In genomic region chr15:9124856-9125255, GRCm38 (mm10) we compare ENCODE assay signal across 20 mouse cellular contexts. TPM values are rescaled to one million over a fixed set of nuclear protein-coding genes. Genes with fewer than 3 reads are reported as not detected.
A peak's percentile ranks its signal among the peaks of the same experiment; 100 is the strongest.
DNase-seq lines count a peak whose midpoint lies in the region; ATAC-seq and TF ChIP-seq lines count a peak whose summit lies in the region.
"Had no signal": no experiment of that assay in that cellular context is flagged by ENCODE, and none has a peak within 500 bp of the region (broad histone marks: within the 10 kb centered on the region; RNA-seq: fewer than 3 reads in every experiment).

No protein-coding gene starts in this region.

- no peaks in the 10 kb centered on the region for H3K9me3 ChIP-seq in limb, embryonic 11.5 days (ENCODE audit: control insufficient read depth, low read length)
- H3K9me3 ChIP-seq in limb, embryonic 10.5 days (replicated peaks): no peaks in the 10 kb centered on the region
- no peaks in the 10 kb centered on the region for H3K9me3 ChIP-seq in ES-E14 (ENCODE audit: control insufficient read depth, insufficient read depth, low read depth, low read length)
- H3K9me3 ChIP-seq in midbrain, postnatal 0 days (ENCODE audit: low read length): no peaks in the 10 kb centered on the region
- H3K9me3 ChIP-seq in midbrain, embryonic 14.5 days (ENCODE audit: control insufficient read depth, low read length): no peaks in the 10 kb centered on the region
- H3K9me3 ChIP-seq: embryonic facial prominence, embryonic 10.5 days; embryonic facial prominence, embryonic 12.5 days; forebrain, embryonic 13.5 days; forebrain, embryonic 15.5 days had no signal

- WGBS in limb, embryonic 11.5 days: 92% methylated on average over 21 of the region's 21 CpGs
- 96% methylated on average over 21 of the region's 21 CpGs for WGBS in limb, embryonic 10.5 days
- WGBS in midbrain, postnatal 0 days: 93% methylated on average over 21 of the region's 21 CpGs
- 93% methylated on average over 21 of the region's 21 CpGs for WGBS in midbrain, embryonic 14.5 days

- in situ Hi-C loops in ES-E14 (cut with MboI; ENCODE audit: low sequenced_read_pairs in 2 of 2, unreplicated experiment in 2 of 2): no loop called here

- ATAC-seq in limb, embryonic 11.5 days (ENCODE audit: insufficient number of reproducible peaks, low FRiP score, low TSS enrichment, low read depth): no peak
- no peak for ATAC-seq in midbrain, postnatal 0 days (ENCODE audit: low FRiP score)
- ATAC-seq in midbrain, embryonic 14.5 days (ENCODE audit: low FRiP score, low TSS enrichment): no peak
- ATAC-seq: forebrain, embryonic 13.5 days; forebrain, embryonic 15.5 days; forebrain, postnatal 0 days had no signal

- peak; percentile 14 for DNase-seq in limb, embryonic 11.5 days (ENCODE audit: low spot score)
- DNase-seq in limb, embryonic 10.5 days (ENCODE audit: low spot score): no peak
- peak; percentile 34 for DNase-seq in testis, postnatal 10 days (ENCODE audit: low spot score)
- no peak for DNase-seq in testis, postnatal 14 days (ENCODE audit: low spot score)
- no peak for DNase-seq in ES-E14 (ENCODE audit: low read depth, low spot score)
- no peak for DNase-seq in midbrain, postnatal 0 days (ENCODE audit: low spot score)
- DNase-seq in midbrain, embryonic 14.5 days: no peak
- DNase-seq: adrenal gland, adult 8-10 months; adrenal gland, postnatal 14 days; adrenal gland, postnatal 36 days; cerebellum, adult 11-12 months; cerebellum, adult 2 months; cerebellum, adult 9-10 months; cerebellum, postnatal 10 days; cerebellum, postnatal 25 days; forebrain, postnatal 0 days had no signal

- H3K36me3 ChIP-seq in limb, embryonic 11.5 days (ENCODE audit: control insufficient read depth, insufficient read depth, low read length): peaks cover 24% of the 10 kb centered on the region
- H3K36me3 ChIP-seq in limb, embryonic 10.5 days: peaks cover 99% of the 10 kb centered on the region
- peaks cover 40% of the 10 kb centered on the region for H3K36me3 ChIP-seq in ES-E14 (ENCODE audit: control insufficient read depth, insufficient read depth, low read length, poor library complexity, severe bottlenecking)
- H3K36me3 ChIP-seq in midbrain, postnatal 0 days (ENCODE audit: insufficient read depth, low read length): peaks cover 41% of the 10 kb centered on the region
- H3K36me3 ChIP-seq in midbrain, embryonic 14.5 days (ENCODE audit: control insufficient read depth, insufficient read depth, low read length): peaks cover 65% of the 10 kb centered on the region

- no peak overlapping the region for H3K4me2 ChIP-seq in limb, embryonic 11.5 days (ENCODE audit: low read depth, severe bottlenecking)
- no peak overlapping the region for H3K4me2 ChIP-seq in midbrain, postnatal 0 days (ENCODE audit: low read depth, low read length, poor library complexity, severe bottlenecking)
- H3K4me2 ChIP-seq in midbrain, embryonic 14.5 days (ENCODE audit: low read length): no peak overlapping the region
- H3K4me2 ChIP-seq: embryonic facial prominence, embryonic 12.5 days; forebrain, embryonic 13.5 days; forebrain, embryonic 15.5 days had no signal

- H3K27me3 ChIP-seq in limb, embryonic 11.5 days (ENCODE audit: control insufficient read depth, insufficient read depth, low read length): no peaks in the 10 kb centered on the region
- H3K27me3 ChIP-seq in limb, embryonic 10.5 days (ENCODE audit: low read depth, poor library complexity, severe bottlenecking): no peaks in the 10 kb centered on the region
- no peaks in the 10 kb centered on the region for H3K27me3 ChIP-seq in midbrain, postnatal 0 days (ENCODE audit: insufficient read depth, low read length)
- H3K27me3 ChIP-seq in midbrain, embryonic 14.5 days (ENCODE audit: control insufficient read depth, insufficient read depth, low read length): no peaks in the 10 kb centered on the region
- H3K27me3 ChIP-seq: embryonic facial prominence, embryonic 12.5 days; forebrain, embryonic 13.5 days; forebrain, embryonic 15.5 days had no signal

- TF ChIP-seq CTCF in midbrain, postnatal 0 days (IDR thresholded peaks at IDR 0.05): no peak

- no peaks in the 10 kb centered on the region for H3K4me1 ChIP-seq in limb, embryonic 11.5 days (ENCODE audit: control insufficient read depth, insufficient read depth, low read length)
- no peaks in the 10 kb centered on the region for H3K4me1 ChIP-seq in limb, embryonic 10.5 days
- H3K4me1 ChIP-seq in ES-E14 (ENCODE audit: control insufficient read depth in 2 of 2, insufficient read depth in 2 of 2, low read length in 2 of 2, poor library complexity in 1 of 2): peaks cover 0 to 2% of the 10 kb centered on the region in 2 experiments; a peak in 1 of 4 replicates
- no peaks in the 10 kb centered on the region for H3K4me1 ChIP-seq in midbrain, postnatal 0 days (ENCODE audit: insufficient read depth, low read length)
- no peaks in the 10 kb centered on the region for H3K4me1 ChIP-seq in midbrain, embryonic 14.5 days (ENCODE audit: control insufficient read depth, insufficient read depth, low read length)
- H3K4me1 ChIP-seq: embryonic facial prominence, embryonic 10.5 days; embryonic facial prominence, embryonic 12.5 days; forebrain, embryonic 13.5 days; forebrain, embryonic 15.5 days had no signal

- H3K27ac ChIP-seq in limb, embryonic 11.5 days (replicated peaks; ENCODE audit: low read depth, low read length): no peak overlapping the region
- H3K27ac ChIP-seq in limb, embryonic 10.5 days: no peak overlapping the region
- H3K27ac ChIP-seq in ES-E14 (ENCODE audit: insufficient read depth, low read depth, low read length, poor library complexity, severe bottlenecking): no peak overlapping the region
- no peak overlapping the region for H3K27ac ChIP-seq in midbrain, postnatal 0 days (ENCODE audit: low read depth, low read length)
- H3K27ac ChIP-seq in midbrain, embryonic 14.5 days (replicated peaks; ENCODE audit: low read depth, low read length): no peak overlapping the region
- H3K27ac ChIP-seq: embryonic facial prominence, embryonic 10.5 days; embryonic facial prominence, embryonic 12.5 days; forebrain, embryonic 13.5 days; forebrain, embryonic 15.5 days had no signal

- no peak overlapping the region for H3K4me3 ChIP-seq in limb, embryonic 11.5 days (ENCODE audit: low read depth, low read length)
- no peak overlapping the region for H3K4me3 ChIP-seq in limb, embryonic 10.5 days
- H3K4me3 ChIP-seq in ES-E14 (ENCODE audit: insufficient read depth in 1 of 2, low read depth in 1 of 2, low read length in 2 of 2, poor library complexity in 1 of 2, severe bottlenecking in 1 of 2): peak overlapping the region in 1 of 2 experiments; percentile 13; a peak in 1 of 4 replicates
- H3K4me3 ChIP-seq in midbrain, postnatal 0 days (ENCODE audit: low read depth, low read length): no peak overlapping the region
- no peak overlapping the region for H3K4me3 ChIP-seq in midbrain, embryonic 14.5 days (replicated peaks; ENCODE audit: low read depth, low read length)
- H3K4me3 ChIP-seq: embryonic facial prominence, embryonic 10.5 days; embryonic facial prominence, embryonic 12.5 days; forebrain, embryonic 13.5 days; forebrain, embryonic 15.5 days had no signal

- H3K9ac ChIP-seq in limb, embryonic 11.5 days (ENCODE audit: low read length): no peak overlapping the region
- peak overlapping the region; percentile 23; the same call in 1 of the 2 replicates for H3K9ac ChIP-seq in ES-E14 (ENCODE audit: insufficient read depth, low read depth, low read length, poor library complexity, severe bottlenecking)
- no peak overlapping the region for H3K9ac ChIP-seq in midbrain, postnatal 0 days (replicated peaks; ENCODE audit: low read length, poor library complexity, severe bottlenecking)
- no peak overlapping the region for H3K9ac ChIP-seq in midbrain, embryonic 14.5 days (replicated peaks; ENCODE audit: low read length)
- H3K9ac ChIP-seq: embryonic facial prominence, embryonic 12.5 days; forebrain, embryonic 13.5 days; forebrain, embryonic 15.5 days; forebrain, postnatal 0 days had no signal

TF ChIP-seq in ES-E14, 5 proteins besides CTCF, POLR2A, EP300 and RAD21:
- TF ChIP-seq ZC3H11A (IDR thresholded peaks at IDR 0.05; ENCODE audit: borderline replicate concordance, low read depth, low read length) (no peak), ZNF384 (IDR thresholded peaks at IDR 0.05; ENCODE audit: low read depth, low read length) (no peak), MAFK (IDR thresholded peaks at IDR 0.05; ENCODE audit: insufficient read depth, low read depth, low read length) (no peak), HCFC1 (IDR thresholded peaks at IDR 0.05; ENCODE audit: borderline replicate concordance, insufficient read depth, low read length) (no peak), CHD2 (IDR thresholded peaks at IDR 0.05; ENCODE audit: low read depth, low read length) (no peak)
TF ChIP-seq in ES-E14: peak in this region for 0.

RNA-seq across cellular contexts. Expression of gene Lmbrd2, which starts 15.5 kb away (rescaled TPM):
- 2.8 and 3.2 TPM in 2 replicates for polyA plus RNA-seq in limb, embryonic 11.5 days (2014; fragmentation: Nextera tagmentation; extraction: Ambion mirVana)
- 1.3 and 2.0 TPM in 2 replicates for polyA plus RNA-seq in limb, embryonic 10.5 days (2016; fragmentation: Nextera tagmentation; extraction: Ambion mirVana)
- total RNA-seq in ES-E14 (2012; rRNA removed): 24.1 and 26.4 TPM in 2 replicates
- 20.7 and 25.4 TPM in 2 replicates for total RNA-seq in midbrain, postnatal 0 days (2014; rRNA removed)
- 2.9 and 3.3 TPM in 2 replicates for polyA plus RNA-seq in midbrain, postnatal 0 days (2015; fragmentation: Nextera tagmentation; extraction: Ambion mirVana)
- 9.0 and 15.2 TPM in 2 replicates for polyA plus RNA-seq in midbrain, embryonic 14.5 days (2014; fragmentation: Nextera tagmentation; extraction: Ambion mirVana)

RNA-seq across cellular contexts. Expression of gene Skp2, which starts 30.4 kb away (rescaled TPM):
- 160 and 165 TPM in 2 replicates for polyA plus RNA-seq in limb, embryonic 11.5 days (2014; fragmentation: Nextera tagmentation; extraction: Ambion mirVana)
- polyA plus RNA-seq in limb, embryonic 10.5 days (2016; fragmentation: Nextera tagmentation; extraction: Ambion mirVana): 128 and 138 TPM in 2 replicates
- total RNA-seq in ES-E14 (2012; rRNA removed): 42.7 and 45.2 TPM in 2 replicates
- 7.7 and 9.3 TPM in 2 replicates for total RNA-seq in midbrain, postnatal 0 days (2014; rRNA removed)
- 7.8 and 7.9 TPM in 2 replicates for polyA plus RNA-seq in midbrain, postnatal 0 days (2015; fragmentation: Nextera tagmentation; extraction: Ambion mirVana)
- polyA plus RNA-seq in midbrain, embryonic 14.5 days (2014; fragmentation: Nextera tagmentation; extraction: Ambion mirVana): 17.7 and 26.8 TPM in 2 replicates

RNA-seq across cellular contexts. Expression of gene Nadk2, which starts 53.8 kb away (rescaled TPM):
- 34.5 and 37.2 TPM in 2 replicates for polyA plus RNA-seq in limb, embryonic 11.5 days (2014; fragmentation: Nextera tagmentation; extraction: Ambion mirVana)
- 29.2 and 30.8 TPM in 2 replicates for polyA plus RNA-seq in limb, embryonic 10.5 days (2016; fragmentation: Nextera tagmentation; extraction: Ambion mirVana)
- total RNA-seq in ES-E14 (2012; rRNA removed): 48.3 and 64.5 TPM in 2 replicates
- 33.7 and 34.3 TPM in 2 replicates for total RNA-seq in midbrain, postnatal 0 days (2014; rRNA removed)
- 28.9 and 29.9 TPM in 2 replicates for polyA plus RNA-seq in midbrain, postnatal 0 days (2015; fragmentation: Nextera tagmentation; extraction: Ambion mirVana)
- polyA plus RNA-seq in midbrain, embryonic 14.5 days (2014; fragmentation: Nextera tagmentation; extraction: Ambion mirVana): 30.0 and 36.0 TPM in 2 replicates

Comparison
In these comparisons a context has a peak if more than half of its experiments do, and no peak if none do; other contexts are left out.
1. DNase-seq: peak in limb, embryonic 11.5 days (single experiment) and testis, postnatal 10 days (single experiment); none in limb, embryonic 10.5 days (single experiment), testis, postnatal 14 days (single experiment), ES-E14 (single experiment), midbrain, postnatal 0 days (single experiment) and midbrain, embryonic 14.5 days (single experiment).